Mouse (Mus musculus) cerebellum, adult 9-11 months (tissue): ENCODE data around the gene Slc2a6.

ENCODE experiments used
- DNase-seq: peaks from one replicate; pipeline ENCODE4 v3.0.0; 2022

The Slc2a6 gene

DNA sequence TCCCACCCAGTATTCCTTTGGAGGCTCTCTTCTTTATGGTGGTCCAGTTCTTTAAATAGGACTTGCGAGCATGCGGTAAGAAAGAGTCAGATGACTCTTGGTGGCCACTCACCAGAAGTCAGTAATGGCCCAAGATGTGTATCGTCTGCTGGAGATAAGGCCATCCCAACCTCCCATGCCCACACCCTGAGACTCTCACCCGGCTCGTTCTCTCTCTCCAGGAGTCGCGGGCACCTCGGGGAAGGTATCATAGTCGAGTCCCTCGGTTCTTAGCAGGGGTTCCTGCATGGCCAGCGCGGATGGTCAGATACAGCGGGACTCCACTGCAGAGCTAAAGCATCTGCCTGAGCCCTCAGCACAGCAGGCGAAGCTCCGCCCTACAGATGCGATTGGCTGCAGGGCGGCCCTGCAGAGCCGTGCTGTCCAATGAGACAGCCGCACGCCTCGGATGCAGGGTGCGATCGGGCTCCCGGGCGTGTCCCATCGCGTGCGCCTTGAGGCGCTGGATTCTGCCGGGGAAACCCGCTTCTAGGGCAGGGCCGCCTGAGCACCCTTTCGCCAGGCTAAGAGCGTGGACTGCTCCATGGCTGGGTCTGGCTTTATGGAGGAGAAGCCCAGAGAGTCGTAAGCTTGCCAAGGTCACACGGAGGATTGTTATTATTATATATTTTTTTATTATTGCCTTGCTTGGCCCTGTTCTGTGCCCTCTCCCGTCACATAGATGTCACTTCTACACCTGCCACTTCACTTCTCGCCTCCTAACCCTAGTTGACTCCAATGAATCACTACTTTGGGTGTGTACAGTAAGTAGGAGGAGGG lies at the start of gene Slc2a6:
Slc2a6 (minus strand) TSS at position 381 of the 819 bp plus-strand sequence.
- peak; percentile 95 for DNase-seq

DNA sequence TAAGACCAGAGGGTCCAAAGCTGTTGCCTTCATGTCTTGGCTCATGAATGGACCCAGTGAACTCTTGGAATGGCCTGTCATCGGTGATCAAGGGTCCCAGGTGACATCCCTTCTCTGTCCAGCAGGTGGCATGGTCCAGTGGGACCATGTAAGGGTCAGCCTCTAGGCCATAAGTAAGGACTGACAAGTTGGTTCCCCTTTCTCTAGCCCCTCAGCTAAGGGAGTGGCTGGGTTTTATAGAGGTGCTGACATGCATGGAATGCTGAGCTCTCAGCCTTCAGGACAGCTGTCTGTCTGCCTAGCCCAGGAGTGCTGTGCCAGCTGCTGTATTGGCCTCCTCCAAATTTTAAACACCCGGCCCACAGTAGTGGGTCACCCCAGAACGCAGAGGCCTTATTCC lies 47.7 kb upstream of the Slc2a6 start:
- DNase-seq, result peak; percentile 30

GRCm38 (mm10) chr2:27074804-27075203 lies 47.0 kb upstream of the Slc2a6 start:
- no peak for DNase-seq

GRCm38 (mm10) chr2:27073407-27073806 lies 45.6 kb upstream of the Slc2a6 start:
- DNase-seq, result no peak

- no peak for DNase-seq
Measured at GRCm38 (mm10) chr2:27071978-27072377, 44.2 kb upstream of the Slc2a6 start, which contains the start of gene Mymk. Gene Mymk, minus strand, starts transcription at chr2:27072179.

DNA sequence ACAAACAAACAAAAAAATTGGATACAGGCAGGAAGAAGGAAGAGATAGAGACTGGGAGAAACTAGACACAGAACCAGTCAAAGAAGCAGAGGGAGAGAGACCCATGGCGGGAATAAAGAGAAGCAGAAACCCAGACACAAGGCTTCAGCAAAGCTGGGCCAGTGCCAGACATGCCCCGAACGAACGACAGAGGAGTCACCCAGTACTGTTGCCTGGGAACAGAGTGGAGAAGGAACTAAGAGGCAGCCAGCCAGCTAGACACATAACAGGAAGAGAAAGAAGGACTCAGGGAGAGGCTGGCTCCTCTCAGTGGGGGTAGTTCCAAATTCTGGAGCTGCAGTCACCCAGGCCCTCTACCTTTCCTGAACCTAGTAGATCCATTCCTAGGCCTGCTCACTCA lies 43.3 kb upstream of the Slc2a6 start:
- peak; percentile 38 for DNase-seq

DNA sequence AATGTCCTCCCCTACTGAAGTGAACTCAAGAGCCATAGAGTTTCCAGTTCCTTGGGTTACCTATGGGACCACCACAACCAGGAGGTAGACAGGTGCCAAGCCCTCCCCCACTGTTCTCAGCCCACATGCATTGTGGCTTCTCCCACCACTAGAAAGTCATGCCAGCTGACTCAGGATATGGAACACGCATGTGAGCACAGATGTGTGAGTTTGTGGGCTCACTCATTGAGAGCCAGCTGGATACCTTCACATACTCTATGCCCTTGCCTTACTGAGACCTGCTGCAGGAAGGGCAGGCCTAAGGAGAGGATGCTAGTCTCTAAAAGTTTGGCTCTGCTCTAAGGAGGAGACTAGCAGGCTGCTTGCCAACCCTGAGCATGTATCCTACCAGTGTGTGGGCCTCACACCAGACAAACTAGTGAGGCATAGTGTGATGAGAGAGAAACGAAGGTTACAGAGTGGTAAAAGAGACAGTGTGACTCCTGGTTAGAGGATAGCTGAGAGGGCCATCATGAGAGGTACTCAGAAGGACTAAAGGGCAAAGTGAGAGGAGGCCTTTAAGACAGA lies 42.5 kb upstream of the Slc2a6 start:
- DNase-seq, result no peak

DNA sequence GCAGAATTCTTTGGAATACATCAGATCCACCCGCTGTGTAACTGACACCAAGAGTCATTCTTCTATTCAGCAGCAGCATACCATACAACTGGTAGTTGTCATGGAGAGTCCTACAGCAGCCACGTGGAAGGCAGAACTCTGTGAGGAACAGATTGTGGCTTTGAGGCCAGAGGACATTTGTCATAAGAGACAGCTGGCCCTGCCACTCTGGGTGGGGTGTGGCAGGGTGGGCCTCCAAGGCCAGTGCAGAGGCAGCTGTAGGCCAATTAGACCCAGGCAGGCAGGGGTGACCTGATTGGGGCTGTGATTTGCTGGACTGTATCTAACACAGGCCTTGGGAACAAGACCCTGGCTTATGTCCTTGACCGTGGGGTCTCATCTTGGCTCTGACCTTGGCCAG lies 41.8 kb upstream of the Slc2a6 start:
- no peak for DNase-seq

- no peak for DNase-seq
Measured at GRCm38 (mm10) chr2:27067996-27068395, 40.2 kb upstream of the Slc2a6 start.

DNA sequence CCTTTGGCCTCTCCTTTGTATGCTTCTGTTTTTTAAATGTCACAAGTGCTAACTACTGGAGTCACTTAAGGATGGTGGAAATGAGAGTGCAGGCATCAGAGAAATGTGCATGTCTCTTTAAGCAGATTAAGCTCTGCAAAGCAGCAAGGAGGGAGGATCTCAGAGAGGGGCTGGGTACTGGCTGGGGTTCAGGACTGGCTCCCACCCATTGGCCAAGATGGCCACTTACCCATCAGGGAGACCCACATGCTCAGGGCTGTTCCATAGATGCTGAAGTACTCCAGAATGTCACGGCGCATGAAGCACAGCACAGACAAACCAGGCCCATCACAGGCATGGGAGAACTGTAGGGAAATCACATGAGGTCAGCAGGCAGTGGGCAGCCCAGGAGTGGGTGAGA lies 39.3 kb upstream of the Slc2a6 start:
- no peak for DNase-seq

GRCm38 (mm10) chr2:27059187-27059586 lies 31.4 kb upstream of the Slc2a6 start:
- no peak for DNase-seq

DNA sequence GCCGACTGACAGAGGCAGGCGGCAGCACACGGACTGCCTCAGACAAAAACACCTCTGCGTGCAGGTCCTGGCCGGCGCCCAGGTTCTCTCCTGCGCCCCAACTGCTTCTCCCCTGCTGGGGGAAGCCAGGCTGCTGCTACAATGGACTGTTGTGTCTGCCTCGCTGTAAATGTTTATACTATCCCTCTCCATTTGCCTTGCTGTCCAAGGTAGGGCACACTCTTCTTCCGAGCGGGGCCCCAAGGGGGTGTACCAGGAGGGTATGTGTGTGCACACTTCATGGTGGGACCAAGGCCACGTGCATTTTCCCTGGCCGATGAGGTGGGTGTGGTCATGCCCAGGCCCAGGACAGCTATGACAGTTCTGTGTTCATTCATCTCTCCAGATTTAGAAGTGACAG lies 31.0 kb upstream of the Slc2a6 start:
- DNase-seq, result no peak

GRCm38 (mm10) chr2:27058251-27058650 lies 30.5 kb upstream of the Slc2a6 start:
- no peak for DNase-seq

- no peak for DNase-seq
Measured at GRCm38 (mm10) chr2:27049408-27049807, 21.6 kb upstream of the Slc2a6 start.

- no peak for DNase-seq
Measured at GRCm38 (mm10) chr2:27045979-27046770, 18.4 kb upstream of the Slc2a6 start.

DNA sequence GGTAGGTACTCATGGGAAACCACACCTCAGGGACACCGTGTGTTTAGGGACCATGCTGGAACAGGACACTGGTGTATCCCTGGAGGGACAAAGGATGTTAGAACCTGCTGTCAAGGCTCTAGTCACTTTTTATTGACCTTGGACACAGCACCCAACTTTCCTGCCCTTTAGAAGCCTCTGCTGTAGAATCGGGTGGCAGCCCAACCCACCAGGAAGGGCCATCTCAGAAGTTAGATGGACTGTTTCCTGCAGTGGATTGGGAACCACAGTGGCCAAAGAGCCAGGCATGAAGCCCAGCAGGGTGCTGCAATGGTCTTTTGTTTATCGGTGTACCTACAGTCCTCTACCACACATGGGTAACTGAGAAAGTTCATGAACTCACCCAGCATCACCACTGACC lies 16.8 kb upstream of the Slc2a6 start:
- no peak for DNase-seq

GRCm38 (mm10) chr2:27044166-27044565 lies 16.4 kb upstream of the Slc2a6 start:
- no peak for DNase-seq

GRCm38 (mm10) chr2:27043461-27043860 lies 15.7 kb upstream of the Slc2a6 start:
- DNase-seq, result peak; percentile 61

- no peak for DNase-seq
Measured at GRCm38 (mm10) chr2:27042131-27042844, 14.5 kb upstream of the Slc2a6 start.

- DNase-seq, result peak; percentile 28
Measured at GRCm38 (mm10) chr2:27039286-27039685, 11.5 kb upstream of the Slc2a6 start.

DNA sequence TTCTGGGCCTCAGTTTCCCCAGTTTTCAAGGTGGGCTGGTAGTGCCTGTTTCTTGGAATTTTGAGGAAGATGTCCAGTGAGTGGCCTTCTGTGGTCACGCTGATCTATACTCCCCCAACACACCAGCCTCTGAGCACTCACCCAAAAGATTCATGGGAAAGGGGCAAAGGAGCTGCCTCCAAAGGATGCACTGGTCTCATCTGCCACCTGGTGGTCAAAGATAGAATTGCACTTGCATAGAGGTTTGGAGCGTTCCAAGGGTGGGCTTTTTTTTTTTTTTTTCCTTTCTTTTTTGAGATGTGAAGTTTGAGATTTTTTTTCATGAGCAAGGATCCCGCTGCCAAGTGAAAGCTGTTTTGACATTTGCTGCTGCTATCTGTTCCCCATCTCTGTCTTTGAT lies 10.8 kb upstream of the Slc2a6 start:
- peak; percentile 56 for DNase-seq

DNA sequence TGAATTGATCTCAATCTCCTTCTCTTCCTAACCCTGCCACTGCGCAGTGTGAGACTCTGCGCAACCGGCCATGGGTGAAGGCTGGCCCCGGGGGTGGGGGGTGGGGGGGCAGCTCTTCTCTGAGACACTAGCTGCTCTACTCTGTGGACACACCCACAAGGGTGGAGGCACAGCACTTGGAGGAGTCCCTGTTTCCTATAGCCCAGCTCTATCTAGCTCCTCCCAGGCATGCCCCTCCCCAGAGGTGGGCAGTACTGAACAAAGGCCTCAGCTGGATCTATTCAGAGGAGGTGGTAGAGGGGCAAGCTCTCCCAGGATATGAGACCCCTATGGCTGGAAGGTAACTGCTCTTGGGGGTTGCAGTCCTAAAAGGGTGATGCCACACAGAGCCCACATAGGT lies 9.2 kb upstream of the Slc2a6 start:
- DNase-seq, result no peak

DNA sequence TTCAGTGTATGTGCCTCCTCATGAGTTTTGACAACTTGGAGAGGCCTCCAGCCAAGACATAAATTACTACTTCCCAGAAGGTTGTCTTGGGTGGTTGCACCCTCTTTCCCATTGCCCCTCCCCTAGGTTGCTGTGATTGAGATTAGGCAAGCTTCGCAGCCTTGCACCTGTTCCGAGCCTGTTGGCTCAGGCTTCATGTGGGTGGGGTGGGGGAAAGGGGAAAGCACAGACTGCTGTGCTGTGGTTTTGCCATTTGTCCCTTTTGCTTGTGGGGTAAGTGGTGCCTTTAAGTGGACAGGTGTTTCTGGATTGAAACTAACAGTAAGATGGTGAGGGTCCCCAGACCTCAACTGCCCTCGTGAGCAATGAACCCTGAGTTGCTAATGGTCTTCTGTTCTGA lies 8.2 kb upstream of the Slc2a6 start:
- no peak for DNase-seq
